Mouse (Mus musculus): ENCODE results near the gene Grin2d.

The Grin2d gene

DNA sequence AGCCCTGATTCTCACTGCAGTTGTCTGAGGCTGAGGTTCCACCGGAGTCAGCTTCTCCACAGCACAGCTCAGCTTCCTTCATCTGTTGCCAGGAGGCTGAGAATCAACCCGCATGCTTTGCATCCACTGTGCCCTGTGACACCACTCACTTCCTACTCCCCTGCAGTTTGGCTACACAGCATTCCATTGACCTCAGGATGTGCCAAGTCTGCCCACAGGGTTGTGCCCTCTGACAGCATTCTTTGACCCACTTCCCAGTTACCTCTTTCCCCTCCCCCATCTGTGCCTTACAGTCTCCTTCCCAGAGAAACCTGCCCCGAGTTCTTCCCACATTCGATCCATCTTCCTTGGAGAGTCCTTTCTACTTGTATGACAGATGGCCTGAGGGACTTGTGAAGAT is 95.9 kb downstream of the Grin2d start:
- DNase-seq (ENCODE audit: low spot score), result no peak
